Mouse (Mus musculus) limb, embryonic 14.5 days (tissue): Measurements from ENCODE around the gene Ints4. TPM values are rescaled to one million over a fixed set of nuclear protein-coding genes. Genes with fewer than 3 reads are reported as not detected.
"Not testable (repeated sequence)": the region's sequence is repeated elsewhere in the genome, so short reads cannot be mapped to it uniquely, and the experiment has no call there.

ENCODE experiments used
- ATAC-seq: fragments of 200-750 bp; cut with Nextera tagmentation; 2 replicates; pipeline ENCODE4 v1.8.0; 2017; ENCODE audit warnings: low read depth, moderate number of reproducible peaks, moderate TSS enrichment; ENCODE audit not compliant: low FRiP score
- DNase-seq: peaks from one replicate; pipeline ENCODE4 v3.0.0-alpha.2; 2015; ENCODE audit warnings: low spot score
- H3K27ac ChIP-seq: fragments of 300-500 bp; sonication (generic); replicated peaks from 2 replicates; pipeline ENCODE4 v1.5.1; 2014; ENCODE audit warnings: low read depth, mild to moderate bottlenecking, low read length, moderate library complexity, mixed read lengths
- H3K27me3 ChIP-seq: fragments of 300-500 bp; sonication (generic); 2 replicates; pipeline ENCODE4 v1.6.1; 2014; ENCODE audit warnings: low read length, mixed read lengths; ENCODE audit not compliant: control insufficient read depth, insufficient read depth
- H3K36me3 ChIP-seq: fragments of 300-500 bp; sonication (generic); 2 replicates; pipeline ENCODE4 v1.6.1; 2014; ENCODE audit warnings: mild to moderate bottlenecking, low read length, moderate library complexity, mixed read lengths; ENCODE audit not compliant: control insufficient read depth, insufficient read depth
- H3K4me1 ChIP-seq: fragments of 300-500 bp; sonication (generic); 2 replicates; pipeline ENCODE4 v1.6.1; 2014; ENCODE audit warnings: antibody characterized with exemption, low read length, mixed read lengths; ENCODE audit not compliant: control insufficient read depth, insufficient read depth
- H3K4me2 ChIP-seq: fragments of 300-500 bp; sonication (generic); replicated peaks from 2 replicates; pipeline ENCODE4 v1.6.1; 2014; ENCODE audit warnings: low read depth, mild to moderate bottlenecking, low read length, moderate library complexity; ENCODE audit not compliant: severe bottlenecking
- H3K4me3 ChIP-seq: fragments of 300-500 bp; sonication (generic); replicated peaks from 2 replicates; pipeline ENCODE4 v1.5.1; 2014; ENCODE audit warnings: low read length
- H3K9ac ChIP-seq: fragments of 300-500 bp; sonication (generic); 2 replicates; pipeline ENCODE4 v1.6.1; 2014; ENCODE audit warnings: mild to moderate bottlenecking, low read depth, low read length, moderate library complexity; ENCODE audit not compliant: severe bottlenecking
- H3K9me3 ChIP-seq: fragments of 300-500 bp; sonication (generic); 2 replicates; pipeline ENCODE4 v1.6.1; 2016; ENCODE audit warnings: low read length; ENCODE audit not compliant: control insufficient read depth
- POLR2A ChIP-seq: fragments of 200-500 bp; IDR thresholded peaks from 2 replicates; pipeline ENCODE4 v1.8.0; 2012; ENCODE audit warnings: inconsistent platforms, mild to moderate bottlenecking, moderate library complexity, borderline replicate concordance; ENCODE audit not compliant: insufficient read depth, insufficient read length; ENCODE audit errors: extremely low read depth
- WGBS: fragments of 180-500 bp; shearing (Covaris S2); extraction: QIAGEN DNeasy Blood & Tissue Kit; methylation state at CpG from one replicate; pipeline ENCODE4 v1.1.7; 2014; 5-methylcytosine and 5-hydroxymethylcytosine counted together
- polyA plus RNA-seq, 2 experiments: library from polyadenylated mRNA; depleted of rRNA in 1 of 2; stranded (reverse) in 1 of 2; unstranded in 1 of 2; fragments of >200 nt; fragmentation: Nextera tagmentation in 1 of 2; extraction: Ambion mirVana in 1 of 2; gene quantifications; 2 replicates each; pipeline versions ENCODE4 v1.2.1 to v1.2.3; 2012 to 2014

The Ints4 gene
- polyA plus RNA-seq, 2 experiments: 50.6 to 75.8 TPM

- 65% methylated on average over 6 of the region's 6 CpGs for WGBS
- Histone ChIP-seq H3K27me3 (no peaks in the 10 kb centered on the region), H3K9me3 (peaks cover 7% of the 10 kb centered on the region), H3K27ac (peak overlapping the region; percentile 67), H3K9ac (no peak overlapping the region), H3K4me2 (no peak overlapping the region), H3K36me3 (no peaks in the 10 kb centered on the region), H3K4me3 (no peak overlapping the region), H3K4me1 (peaks cover 19% of the 10 kb centered on the region)
- DNase-seq (no peak), ATAC-seq (peak; percentile 31; the same call in 1 of the 2 replicates)
- no peak for TF ChIP-seq POLR2A
Measured at GRCm38 (mm10) chr7:97447050-97447531, 33.7 kb upstream of the Ints4 start.

- H3K27me3 ChIP-seq, H3K9me3 ChIP-seq, H3K4me3 ChIP-seq, DNase-seq, H3K9ac ChIP-seq, ATAC-seq, H3K4me2 ChIP-seq, H3K36me3 ChIP-seq, H3K27ac ChIP-seq: not testable (repeated sequence)
- 77% methylated on average over 2 of the region's 2 CpGs for WGBS
- peaks cover 24% of the 10 kb centered on the region for H3K4me1 ChIP-seq
Measured at GRCm38 (mm10) chr7:97451023-97451422, 29.7 kb upstream of the Ints4 start, which contains the start of gene Kctd14. TSS of gene Kctd14 (plus strand) at chr7:97451323.

GRCm38 (mm10) chr7:97452196-97452595 is 28.6 kb upstream of the Ints4 start:
- ATAC-seq (no peak), DNase-seq (no peak)

GRCm38 (mm10) chr7:97453141-97453921 is 27.4 kb upstream of the Ints4 start:
- H3K27me3 ChIP-seq: no peaks in the 10 kb centered on the region
- H3K4me2 ChIP-seq: peak overlapping the region; percentile 86
- 6% methylated on average over 27 of the region's 27 CpGs for WGBS
- H3K4me1 ChIP-seq: peaks cover 9% of the 10 kb centered on the region
- H3K27ac ChIP-seq: peak overlapping the region; percentile 27; the same call in 1 of the 2 replicates
- ATAC-seq (peak; percentile 57), DNase-seq (no peak)
- peaks cover 7% of the 10 kb centered on the region for H3K9me3 ChIP-seq
- no peaks in the 10 kb centered on the region for H3K36me3 ChIP-seq
- peak overlapping the region; percentile 44 for H3K4me3 ChIP-seq
- no peak for TF ChIP-seq POLR2A
- H3K9ac ChIP-seq: peak overlapping the region; percentile 62

More at GRCm38 (mm10) chr7:97452196-97452595, 28.6 kb upstream of the Ints4 start:
- Histone ChIP-seq H3K4me3 (no peak overlapping the region), H3K9ac (no peak overlapping the region), H3K9me3 (peaks cover 7% of the 10 kb centered on the region), H3K36me3 (no peaks in the 10 kb centered on the region), H3K27ac (no peak overlapping the region), H3K4me2 (no peak overlapping the region), H3K4me1 (peaks cover 14% of the 10 kb centered on the region), H3K27me3 (no peaks in the 10 kb centered on the region)
- TF ChIP-seq POLR2A: no peak
- WGBS: 77% methylated on average over 6 of the region's 6 CpGs

- TF ChIP-seq POLR2A: no peak
- H3K4me3 ChIP-seq: no peak overlapping the region
- ATAC-seq: no peak
- H3K36me3 ChIP-seq: no peaks in the 10 kb centered on the region
- no peak overlapping the region for H3K27ac ChIP-seq
- no peak overlapping the region for H3K4me2 ChIP-seq
- 96% methylated on average over 10 of the region's 10 CpGs for WGBS
- no peak for DNase-seq
- H3K9ac ChIP-seq: no peak overlapping the region
- no peaks in the 10 kb centered on the region for H3K27me3 ChIP-seq
- H3K9me3 ChIP-seq: no peaks in the 10 kb centered on the region
- H3K4me1 ChIP-seq: peaks cover 9% of the 10 kb centered on the region
Measured at GRCm38 (mm10) chr7:97454795-97455194, 26.0 kb upstream of the Ints4 start.
